Mouse (Mus musculus): ENCODE results near the gene Hmg20a. TPM values are rescaled to one million over a fixed set of nuclear protein-coding genes. Genes with fewer than 3 reads are reported as not detected.

Hmg20a gene
- total RNA-seq, 1 experiment, result 11.5 TPM

DNA sequence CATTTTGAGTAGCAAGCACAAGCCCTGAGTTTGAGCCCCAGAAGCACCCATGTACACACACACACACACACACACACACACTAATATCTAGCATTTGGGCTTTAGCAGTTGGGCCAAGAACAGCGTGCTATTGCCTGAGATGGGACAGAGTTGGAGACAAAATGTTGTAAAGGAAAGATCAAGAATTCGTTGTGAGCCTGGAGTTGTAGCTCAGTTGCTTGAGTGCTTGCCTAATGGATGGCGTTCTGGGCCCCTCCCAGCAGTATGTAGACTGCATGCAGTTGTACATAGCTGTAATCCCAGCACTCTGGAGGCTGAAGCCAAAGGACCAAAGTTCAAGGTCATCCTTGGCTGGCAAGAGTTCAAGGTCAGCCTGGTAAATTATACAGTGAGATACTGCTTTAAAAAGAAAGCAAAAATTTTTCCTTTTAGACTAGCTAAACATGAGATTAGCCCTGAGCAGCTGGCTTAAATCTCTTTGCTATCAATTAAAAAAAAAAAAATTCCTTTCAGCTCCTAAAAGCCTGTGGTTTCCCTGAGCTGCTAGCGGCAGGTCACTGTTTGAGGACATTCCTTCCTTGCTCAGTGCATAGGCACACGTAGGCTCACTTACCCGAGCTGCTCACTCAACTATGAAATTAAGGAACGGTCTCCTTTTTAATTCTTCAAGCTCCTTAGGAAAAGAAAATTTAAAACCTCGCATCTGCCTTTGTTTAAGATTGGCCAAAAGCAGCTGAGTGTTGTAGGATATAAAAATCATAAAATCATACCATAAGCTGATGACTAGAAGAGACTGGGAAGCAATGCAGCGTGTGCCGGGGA lies 83.5 kb downstream of the Hmg20a start:
- no peak overlapping the region for H3K9ac ChIP-seq (ENCODE audit: insufficient read depth, low read depth, low read length, poor library complexity, severe bottlenecking)
- no peak for TF ChIP-seq CHD2 (IDR thresholded peaks at IDR 0.05; ENCODE audit: low read depth, low read length)
- no peak for TF ChIP-seq HCFC1 (IDR thresholded peaks at IDR 0.05; ENCODE audit: borderline replicate concordance, insufficient read depth, low read length)
- no peak for TF ChIP-seq ZNF384 (IDR thresholded peaks at IDR 0.05; ENCODE audit: low read depth, low read length)
- no peak for TF ChIP-seq ZC3H11A (IDR thresholded peaks at IDR 0.05; ENCODE audit: borderline replicate concordance, low read depth, low read length)
- TF ChIP-seq MAFK (IDR thresholded peaks at IDR 0.05; ENCODE audit: insufficient read depth, low read depth, low read length), result no peak
- H3K4me1 ChIP-seq (ENCODE audit: control insufficient read depth in 2 of 2, insufficient read depth in 2 of 2, low read length in 2 of 2, poor library complexity in 1 of 2), result peaks cover 8% of the 10 kb centered on the region in 2 experiments
- in situ Hi-C loops (cut with MboI; ENCODE audit: low sequenced_read_pairs in 2 of 2, unreplicated experiment in 2 of 2), result no loop called here
- no peak for DNase-seq (ENCODE audit: low read depth, low spot score)
- no peak overlapping the region for H3K27ac ChIP-seq (ENCODE audit: insufficient read depth, low read depth, low read length, poor library complexity, severe bottlenecking)
- H3K4me3 ChIP-seq (ENCODE audit: insufficient read depth in 1 of 2, low read depth in 1 of 2, low read length in 2 of 2, poor library complexity in 1 of 2, severe bottlenecking in 1 of 2), result no peak overlapping the region
- H3K36me3 ChIP-seq (ENCODE audit: control insufficient read depth, insufficient read depth, low read length, poor library complexity, severe bottlenecking), result no peaks in the 10 kb centered on the region
- no peaks in the 10 kb centered on the region for H3K9me3 ChIP-seq (ENCODE audit: control insufficient read depth, insufficient read depth, low read depth, low read length)

GRCm38 (mm10) chr9:56502543-56502971 lies 84.1 kb downstream of the Hmg20a start:
- in situ Hi-C loops (cut with MboI; ENCODE audit: low sequenced_read_pairs in 2 of 2, unreplicated experiment in 2 of 2), result no loop called here
- no peak for TF ChIP-seq MAFK (IDR thresholded peaks at IDR 0.05; ENCODE audit: insufficient read depth, low read depth, low read length)
- no peak for TF ChIP-seq ZC3H11A (IDR thresholded peaks at IDR 0.05; ENCODE audit: borderline replicate concordance, low read depth, low read length)
- DNase-seq (ENCODE audit: low read depth, low spot score), result no peak

DNA sequence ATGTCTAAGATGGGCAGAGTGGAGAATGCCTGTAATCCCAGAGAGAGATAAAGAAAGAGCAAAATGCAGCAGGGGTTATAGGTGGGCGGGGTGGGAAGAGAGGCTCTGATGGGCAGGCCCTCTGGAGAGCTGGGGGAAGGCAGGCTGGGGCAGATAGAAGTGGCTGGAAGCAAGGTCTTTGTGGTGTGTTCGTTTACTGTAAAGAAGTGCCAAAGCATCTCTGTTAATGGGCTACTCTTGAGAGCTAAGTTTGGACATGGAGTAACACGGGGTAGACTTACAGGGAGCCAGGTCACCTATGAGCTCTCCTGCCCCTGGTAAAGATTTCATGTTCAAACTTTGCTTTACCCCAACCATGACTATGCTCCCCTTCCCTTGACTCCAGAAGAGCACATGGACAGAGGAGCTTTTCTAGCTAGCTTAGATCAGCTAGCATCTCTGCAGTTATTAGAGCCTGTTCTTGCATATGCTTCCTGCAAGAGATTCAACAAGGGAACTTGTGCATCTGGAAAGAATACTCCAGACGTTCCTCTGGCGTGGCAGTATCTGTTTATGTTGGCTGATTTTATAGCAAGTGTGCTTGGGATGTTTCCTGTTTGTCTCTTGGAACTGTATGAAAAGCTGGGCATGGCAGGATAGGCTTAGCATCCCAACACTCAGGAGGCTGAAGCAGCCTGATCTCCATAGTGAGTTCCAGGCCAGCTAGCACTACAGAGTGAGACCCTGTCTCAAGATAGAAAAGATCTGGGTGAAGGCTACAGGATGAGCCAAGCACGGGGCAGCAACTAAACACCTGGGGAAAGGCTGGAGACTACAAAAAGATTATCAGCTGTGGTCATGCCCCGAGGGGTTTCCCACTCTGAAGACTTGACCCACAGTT lies 85.5 kb downstream of the Hmg20a start:
- TF ChIP-seq CHD2 (IDR thresholded peaks at IDR 0.05; ENCODE audit: low read depth, low read length), result no peak
- no peak for TF ChIP-seq ZC3H11A (IDR thresholded peaks at IDR 0.05; ENCODE audit: borderline replicate concordance, low read depth, low read length)
- no peak for TF ChIP-seq MAFK (IDR thresholded peaks at IDR 0.05; ENCODE audit: insufficient read depth, low read depth, low read length)
- TF ChIP-seq HCFC1 (IDR thresholded peaks at IDR 0.05; ENCODE audit: borderline replicate concordance, insufficient read depth, low read length), result no peak
- TF ChIP-seq ZNF384 (IDR thresholded peaks at IDR 0.05; ENCODE audit: low read depth, low read length), result no peak

More at GRCm38 (mm10) chr9:56502543-56502971, 84.1 kb downstream of the Hmg20a start:
- H3K4me3 ChIP-seq (ENCODE audit: insufficient read depth in 1 of 2, low read depth in 1 of 2, low read length in 2 of 2, poor library complexity in 1 of 2, severe bottlenecking in 1 of 2), result no peak overlapping the region
- no peak overlapping the region for H3K27ac ChIP-seq (ENCODE audit: insufficient read depth, low read depth, low read length, poor library complexity, severe bottlenecking)
- no peak overlapping the region for H3K9ac ChIP-seq (ENCODE audit: insufficient read depth, low read depth, low read length, poor library complexity, severe bottlenecking)
- no peaks in the 10 kb centered on the region for H3K9me3 ChIP-seq (ENCODE audit: control insufficient read depth, insufficient read depth, low read depth, low read length)
- H3K36me3 ChIP-seq (ENCODE audit: control insufficient read depth, insufficient read depth, low read length, poor library complexity, severe bottlenecking), result no peaks in the 10 kb centered on the region
- peaks cover 8 to 11% of the 10 kb centered on the region in 2 experiments for H3K4me1 ChIP-seq (ENCODE audit: control insufficient read depth in 2 of 2, insufficient read depth in 2 of 2, low read length in 2 of 2, poor library complexity in 1 of 2)

DNA sequence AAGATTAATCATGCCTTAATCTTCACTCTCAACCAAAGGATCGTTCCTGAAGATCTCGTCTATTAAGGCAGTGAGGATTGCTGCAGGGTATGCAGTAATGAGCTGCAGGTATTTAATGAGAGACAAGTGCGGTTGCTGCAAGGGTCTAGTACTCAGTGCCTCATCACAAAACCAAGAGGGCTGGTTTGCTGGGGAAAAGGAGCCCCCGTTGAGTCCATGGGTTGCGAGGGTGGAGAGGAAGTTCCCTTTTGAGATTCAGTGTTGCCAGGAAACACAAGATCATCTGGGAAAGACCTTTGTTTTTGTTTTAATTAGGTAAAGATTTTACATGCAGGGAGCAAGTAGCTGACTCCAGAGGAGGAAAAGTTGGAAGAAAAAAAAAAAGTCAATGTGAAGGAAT lies 86.1 kb downstream of the Hmg20a start:
- H3K27ac ChIP-seq (ENCODE audit: insufficient read depth, low read depth, low read length, poor library complexity, severe bottlenecking), result no peak overlapping the region
- no peak overlapping the region for H3K4me3 ChIP-seq (ENCODE audit: insufficient read depth in 1 of 2, low read depth in 1 of 2, low read length in 2 of 2, poor library complexity in 1 of 2, severe bottlenecking in 1 of 2)
- no peak for TF ChIP-seq ZC3H11A (IDR thresholded peaks at IDR 0.05; ENCODE audit: borderline replicate concordance, low read depth, low read length)
- no peak for TF ChIP-seq HCFC1 (IDR thresholded peaks at IDR 0.05; ENCODE audit: borderline replicate concordance, insufficient read depth, low read length)
- in situ Hi-C loops (cut with MboI; ENCODE audit: low sequenced_read_pairs in 2 of 2, unreplicated experiment in 2 of 2), result no loop called here
- no peaks in the 10 kb centered on the region for H3K9me3 ChIP-seq (ENCODE audit: control insufficient read depth, insufficient read depth, low read depth, low read length)
- no peak for DNase-seq (ENCODE audit: low read depth, low spot score)
- no peak overlapping the region; the same call in 1 of the 2 replicates for H3K9ac ChIP-seq (ENCODE audit: insufficient read depth, low read depth, low read length, poor library complexity, severe bottlenecking)
- H3K4me1 ChIP-seq (ENCODE audit: control insufficient read depth in 2 of 2, insufficient read depth in 2 of 2, low read length in 2 of 2, poor library complexity in 1 of 2), result peaks cover 6 to 11% of the 10 kb centered on the region in 2 experiments; a peak in 3 of 4 replicates
- no peaks in the 10 kb centered on the region for H3K36me3 ChIP-seq (ENCODE audit: control insufficient read depth, insufficient read depth, low read length, poor library complexity, severe bottlenecking)

More for the DNA sequence above, 85.5 kb downstream of the Hmg20a start:
- no peak overlapping the region; the same call in 1 of the 2 replicates for H3K9ac ChIP-seq (ENCODE audit: insufficient read depth, low read depth, low read length, poor library complexity, severe bottlenecking)
- in situ Hi-C loops (cut with MboI; ENCODE audit: low sequenced_read_pairs in 2 of 2, unreplicated experiment in 2 of 2), result no loop called here
- no peaks in the 10 kb centered on the region for H3K9me3 ChIP-seq (ENCODE audit: control insufficient read depth, insufficient read depth, low read depth, low read length)
- DNase-seq (ENCODE audit: low read depth, low spot score), result no peak
- H3K27ac ChIP-seq (ENCODE audit: insufficient read depth, low read depth, low read length, poor library complexity, severe bottlenecking), result no peak overlapping the region
- H3K4me1 ChIP-seq (ENCODE audit: control insufficient read depth in 2 of 2, insufficient read depth in 2 of 2, low read length in 2 of 2, poor library complexity in 1 of 2), result peaks cover 6 to 11% of the 10 kb centered on the region in 2 experiments; a peak in 3 of 4 replicates
- no peaks in the 10 kb centered on the region for H3K36me3 ChIP-seq (ENCODE audit: control insufficient read depth, insufficient read depth, low read length, poor library complexity, severe bottlenecking)
- H3K4me3 ChIP-seq (ENCODE audit: insufficient read depth in 1 of 2, low read depth in 1 of 2, low read length in 2 of 2, poor library complexity in 1 of 2, severe bottlenecking in 1 of 2), result no peak overlapping the region

Measured in ES-E14 (cell line).